Mouse (Mus musculus): ENCODE measurements around the gene Cfc1. TPM values are rescaled to one million over a fixed set of nuclear protein-coding genes. Genes with fewer than 3 reads are reported as not detected.

The Cfc1 gene
- polyA plus RNA-seq, 1 experiment from 2014 or later = 0.60 TPM

- H3K36me3 ChIP-seq (ENCODE audit: control insufficient read depth, insufficient read depth, low read length) = peaks cover 47% of the 10 kb centered on the region
- H3K9me3 ChIP-seq (replicated peaks; ENCODE audit: control insufficient read depth, low read length, poor library complexity, severe bottlenecking) = no peaks in the 10 kb centered on the region
- H3K4me3 ChIP-seq (ENCODE audit: low read depth, low read length) = no peak overlapping the region
- H3K4me1 ChIP-seq (ENCODE audit: control insufficient read depth, insufficient read depth, low read length) = peaks cover 11% of the 10 kb centered on the region
- H3K9ac ChIP-seq (ENCODE audit: low read depth, low read length) = no peak overlapping the region
- no peaks in the 10 kb centered on the region for H3K27me3 ChIP-seq (ENCODE audit: control insufficient read depth, insufficient read depth, low read depth, low read length)
- H3K27ac ChIP-seq (ENCODE audit: low read length) = no peak overlapping the region
- no peak overlapping the region for H3K4me2 ChIP-seq (ENCODE audit: low read length)
- WGBS = 86% methylated on average over 22 of the region's 22 CpGs
- no peak for ATAC-seq
These were observed 52.0 kb downstream of the Cfc1 start for GRCm38 (mm10) chr1:34587298-34588096.

Other genes with a start within 250 kb of the Cfc1 start
- 65.2 and 66.8 TPM in 2 replicates for gene Ccdc115, start 96.0 kb upstream of the Cfc1 start, polyA plus RNA-seq (2015; fragmentation: Nextera tagmentation; extraction: Ambion mirVana)
- 49.3 and 52.2 TPM in 2 replicates for gene Imp4, start 95.8 kb upstream of the Cfc1 start, polyA plus RNA-seq (2015; fragmentation: Nextera tagmentation; extraction: Ambion mirVana)
- gene Ptpn18, start 75.9 kb upstream of the Cfc1 start, polyA plus RNA-seq (2015; fragmentation: Nextera tagmentation; extraction: Ambion mirVana) = 2.9 and 3.4 TPM in 2 replicates
- not detected in 2 replicates for gene Prss39, start 37.2 kb upstream of the Cfc1 start, polyA plus RNA-seq (2015; fragmentation: Nextera tagmentation; extraction: Ambion mirVana)
- gene Prss40, start 25.3 kb downstream of the Cfc1 start, polyA plus RNA-seq (2015; fragmentation: Nextera tagmentation; extraction: Ambion mirVana) = 0.25 TPM in 1 of 2 replicates, not detected in the other
- gene Amer3, start 44.0 kb downstream of the Cfc1 start, polyA plus RNA-seq (2015; fragmentation: Nextera tagmentation; extraction: Ambion mirVana) = 36.9 and 38.1 TPM in 2 replicates

Measured in midbrain, embryonic 16.5 days (tissue).